Mouse (Mus musculus): ENCODE measurements around the gene Maco1.

GRCm38 (mm10) chr4:134800693-134801092 lies 52.5 kb downstream of the Maco1 start:
- TF ChIP-seq CTCF (IDR thresholded peaks at IDR 0.05; ENCODE audit: insufficient read depth, low read depth, low read length) (no peak), POLR2A (IDR thresholded peaks at IDR 0.05; ENCODE audit: insufficient read depth, low read depth, low read length) (0 out of 2 replicates have a peak, but pooled peaks have one; percentile 14)

All from olfactory bulb, adult 2 months (tissue).